Mouse (Mus musculus) induced T-regulatory cell, adult 2 months (primary cell): ENCODE results near the gene Gpr68.
A peak's percentile ranks its signal among the peaks of the same experiment; 100 is the strongest.

Experiments
- DNase-seq: peaks from one replicate; pipeline ENCODE4 v3.0.0-alpha.2; 2012; ENCODE audit warnings: low read depth

The Gpr68 gene

DNA sequence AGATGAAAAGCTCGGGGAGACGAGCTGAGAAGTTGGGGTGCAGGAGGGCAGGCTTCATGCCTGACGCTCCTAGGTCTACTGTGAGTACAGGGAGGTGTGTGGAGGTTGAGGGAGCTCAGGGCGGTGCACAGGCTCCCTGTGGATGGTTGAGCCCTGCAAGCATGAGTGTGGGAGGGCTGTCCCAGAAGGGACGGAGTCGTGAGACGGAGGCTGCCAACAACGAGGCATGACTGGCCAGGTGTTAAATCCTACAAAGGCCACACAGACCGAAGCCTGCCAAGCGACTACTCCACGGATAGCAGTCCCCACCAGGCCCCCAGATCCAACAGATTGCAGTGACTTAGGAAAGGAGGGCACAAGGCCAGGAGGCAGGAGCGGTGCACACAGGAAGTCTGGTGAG, 2.7 kb upstream of the Gpr68 start:
- no peak for DNase-seq

DNA sequence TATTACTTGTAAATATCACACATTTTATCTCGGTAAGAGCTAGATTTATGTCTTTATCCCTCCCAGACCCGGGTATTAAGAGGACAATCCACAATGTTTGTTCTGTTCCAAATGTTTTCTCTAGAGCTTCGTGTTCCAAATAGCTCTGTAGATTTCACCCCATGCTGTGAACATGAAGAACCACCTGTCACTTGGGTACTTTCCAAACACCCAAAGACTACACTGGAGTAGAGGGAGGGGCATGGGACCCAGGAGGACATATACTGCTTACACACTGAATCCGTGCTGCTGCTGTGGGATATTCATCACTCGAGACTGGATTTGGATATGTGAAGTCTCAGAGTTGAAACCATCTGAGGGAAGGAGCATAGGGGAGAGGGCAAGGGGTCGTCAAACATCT, 1.8 kb upstream of the Gpr68 start:
- DNase-seq: peak; percentile 36

DNA sequence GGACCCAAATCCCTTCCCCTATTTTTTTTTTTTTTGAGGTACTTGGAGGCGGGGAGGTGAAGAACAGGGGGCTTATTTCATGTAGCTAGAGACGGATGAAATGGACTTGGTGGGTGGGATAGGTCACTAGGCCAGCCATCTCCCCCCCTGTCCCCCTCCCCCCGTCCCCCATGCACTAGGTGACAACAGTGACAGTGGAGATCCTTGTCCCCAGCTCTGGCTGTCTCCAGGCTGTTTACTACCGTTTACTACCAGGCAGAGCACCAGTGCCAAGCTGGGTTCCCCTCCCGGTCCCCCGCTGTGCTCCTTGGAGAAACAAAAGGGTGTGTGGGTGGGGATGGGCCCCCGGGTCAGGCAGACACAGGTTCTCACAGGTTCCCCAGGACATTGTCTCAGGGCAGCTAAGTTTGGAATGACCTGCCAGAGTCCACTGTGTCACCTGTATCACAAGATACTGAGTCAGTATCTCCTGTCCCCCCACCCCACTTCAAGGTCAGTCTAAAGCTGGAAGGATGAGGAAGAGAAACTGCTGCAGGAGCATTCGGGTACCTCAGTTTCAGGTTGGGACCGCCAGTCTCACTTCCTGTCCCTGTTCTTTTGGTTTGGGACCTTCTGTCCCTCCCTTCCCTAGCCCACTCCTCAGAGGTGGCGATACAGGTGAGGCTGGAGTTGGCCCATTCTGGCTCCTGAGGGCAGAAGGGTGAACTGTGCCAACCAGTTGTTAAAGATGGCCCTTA, 468 bp upstream of the Gpr68 start:
- peak; percentile 48 for DNase-seq

DNA sequence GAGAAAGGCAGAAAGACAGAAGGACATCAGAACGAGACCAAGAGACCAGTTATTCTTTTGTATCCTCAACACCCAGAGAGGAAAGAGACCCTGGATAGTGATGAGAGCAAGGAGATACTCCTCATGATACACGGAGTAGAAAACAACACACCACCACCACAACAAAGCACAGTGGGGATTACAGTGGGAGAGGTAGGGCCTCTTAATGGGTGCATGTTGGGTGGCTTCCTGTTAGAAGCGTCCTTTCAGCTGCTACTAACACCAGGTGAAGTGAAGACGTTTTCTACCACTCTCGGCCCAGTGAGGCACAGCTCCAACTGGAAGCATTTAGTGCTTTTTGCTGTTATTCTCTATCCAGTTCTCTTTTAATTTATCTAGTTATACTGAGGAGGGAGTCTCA, 1.1 kb downstream of the Gpr68 start:
- peak; percentile 65 for DNase-seq

DNA sequence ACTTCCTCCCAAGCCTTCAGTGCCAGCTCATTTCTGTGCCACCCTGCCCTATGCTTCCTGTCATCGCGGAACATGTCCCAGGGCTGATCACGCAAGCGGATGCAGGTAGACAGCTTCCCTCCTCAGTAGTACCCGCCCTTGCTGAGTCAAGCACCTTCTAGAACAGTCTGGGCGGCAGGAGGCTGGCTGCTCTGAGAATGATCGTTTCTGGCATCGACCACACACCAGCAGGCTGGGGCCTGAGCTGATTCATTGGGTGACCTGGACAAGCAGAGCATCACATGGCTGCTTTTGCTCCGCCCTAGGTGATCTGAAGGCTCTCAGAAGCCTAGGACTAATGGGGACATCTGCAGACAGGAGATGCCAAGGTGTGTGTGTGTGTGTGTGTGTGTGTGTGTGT, 4.2 kb downstream of the Gpr68 start:
- DNase-seq: peak; percentile 96

DNA sequence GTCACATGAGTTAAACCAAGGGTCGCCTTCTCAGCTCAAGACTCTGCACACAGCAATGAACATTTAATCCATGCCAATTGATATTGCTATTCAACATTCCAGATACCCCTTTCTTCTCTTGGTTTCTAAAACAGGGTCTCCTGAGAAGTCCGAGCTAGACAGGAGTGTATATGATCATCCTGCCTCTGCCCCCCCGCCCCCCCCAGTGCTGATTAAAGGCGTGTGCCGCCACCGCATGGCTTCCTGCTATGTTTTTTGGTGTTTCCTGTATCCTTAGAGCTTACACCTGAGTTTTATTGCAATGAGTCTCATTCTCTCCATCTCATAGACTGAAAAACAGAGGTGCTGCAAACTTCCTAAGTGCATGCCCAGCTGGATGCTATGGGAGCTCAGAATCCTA, 6.6 kb downstream of the Gpr68 start:
- peak; percentile 75 for DNase-seq

DNA sequence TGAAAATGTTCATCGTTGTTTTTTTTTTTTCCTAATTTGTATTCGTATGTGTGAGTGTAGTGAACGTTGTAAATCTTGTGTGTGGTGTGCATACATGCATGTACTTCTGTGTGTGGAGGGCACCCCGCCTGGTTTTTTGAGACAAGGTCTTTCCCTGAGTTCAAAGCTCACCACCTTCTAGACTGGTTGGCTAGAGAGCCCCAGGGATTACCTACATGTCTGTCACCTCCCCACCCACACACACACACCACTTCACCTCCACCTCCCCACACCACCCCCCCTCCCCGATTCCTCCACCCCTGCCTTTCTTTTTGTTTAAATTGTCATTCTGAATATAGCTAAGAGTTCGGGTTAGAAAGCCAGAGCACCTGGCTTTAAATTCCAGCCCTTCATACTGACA, 7.1 kb downstream of the Gpr68 start:
- DNase-seq: peak; percentile 74

DNA sequence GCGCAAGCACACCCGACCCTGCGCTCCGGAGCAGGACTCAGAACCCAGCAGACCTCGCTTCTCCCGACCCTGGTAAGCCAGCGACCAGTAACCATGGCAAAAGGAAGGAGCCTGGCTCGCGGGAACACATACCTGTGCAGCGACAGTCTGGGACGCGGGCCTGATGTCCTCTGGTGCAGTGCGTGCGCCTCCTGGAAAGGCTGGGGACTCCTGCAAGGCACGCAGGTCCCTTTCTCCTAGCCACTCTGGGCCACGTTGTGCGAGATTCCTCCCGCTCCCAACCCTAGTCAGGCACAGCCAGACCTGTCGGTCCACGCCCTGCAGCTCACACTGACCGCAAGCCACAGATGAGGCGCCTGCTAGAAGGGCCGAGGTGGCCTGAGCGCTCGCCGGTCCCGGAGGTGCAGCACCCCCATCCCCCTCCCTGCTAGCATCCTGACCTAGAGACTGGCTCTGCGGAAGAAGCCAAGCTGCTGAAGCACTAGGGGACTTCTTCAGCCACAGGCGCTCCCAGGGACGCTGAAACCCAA, 8.8 kb downstream of the Gpr68 start:
- peak; percentile 78 for DNase-seq

DNA sequence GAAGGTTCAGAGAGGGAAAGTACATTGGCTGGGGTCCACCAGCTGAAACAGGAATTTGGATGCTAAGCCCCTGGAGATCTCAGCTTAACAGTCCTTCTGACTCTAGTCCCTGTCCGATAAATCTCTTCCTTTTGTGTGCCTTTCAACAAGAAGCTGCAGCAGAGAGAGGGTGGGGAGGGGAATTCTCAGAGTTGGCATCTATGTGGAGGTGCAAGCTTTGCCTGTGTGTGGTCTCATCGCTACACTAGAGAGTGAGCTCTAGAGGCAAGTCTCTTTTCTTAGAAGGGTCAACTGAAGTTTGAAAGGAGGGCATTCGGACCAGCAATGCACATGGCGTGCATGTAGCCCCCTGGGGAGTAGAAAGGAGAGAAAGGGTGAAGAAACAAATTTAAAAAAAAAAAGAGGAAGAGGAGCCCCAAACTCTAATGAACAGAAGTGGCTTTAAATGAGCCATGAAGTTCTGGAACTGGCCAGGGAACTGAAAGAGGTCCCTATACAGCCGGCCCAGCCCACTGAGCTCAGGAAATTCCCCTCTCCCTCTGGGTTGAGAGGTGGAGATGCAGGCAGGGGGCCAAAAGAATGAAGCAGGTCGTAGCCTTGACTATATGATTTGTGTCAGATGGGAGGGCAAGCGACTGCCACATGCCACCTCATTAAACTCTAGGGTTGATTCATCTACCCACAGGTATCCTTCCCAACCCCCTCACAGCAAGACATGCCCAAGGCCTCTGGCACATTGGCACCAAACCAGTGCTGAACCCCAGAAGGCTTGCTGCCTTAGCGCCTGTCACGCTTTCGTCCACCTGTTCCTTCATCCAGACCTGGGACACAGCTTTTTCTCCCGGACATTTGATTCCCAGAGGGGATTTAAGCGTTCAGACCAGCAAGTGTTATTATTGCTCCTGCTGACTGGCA, 10.0 kb downstream of the Gpr68 start:
- peak; percentile 71 for DNase-seq

DNA sequence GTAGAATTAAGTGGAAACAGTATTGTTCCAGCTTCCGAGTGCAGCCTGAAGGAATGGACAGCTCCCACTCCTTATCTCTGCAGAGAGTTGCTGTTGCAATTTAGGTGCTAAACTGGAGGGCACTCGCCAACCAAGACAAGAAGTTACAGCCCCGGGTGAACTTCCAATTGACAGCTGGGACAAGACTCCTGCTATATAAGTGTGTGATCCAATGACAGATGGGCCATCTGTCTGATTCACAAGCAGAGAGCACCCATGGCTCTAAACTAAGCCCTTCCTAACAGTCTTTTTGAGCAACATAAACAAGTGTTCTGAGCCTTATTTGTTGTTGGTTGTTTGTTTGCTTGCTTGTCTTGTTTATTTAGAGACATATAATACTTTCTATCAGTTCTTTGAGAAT, 11.3 kb downstream of the Gpr68 start:
- DNase-seq: peak; percentile 27

DNA sequence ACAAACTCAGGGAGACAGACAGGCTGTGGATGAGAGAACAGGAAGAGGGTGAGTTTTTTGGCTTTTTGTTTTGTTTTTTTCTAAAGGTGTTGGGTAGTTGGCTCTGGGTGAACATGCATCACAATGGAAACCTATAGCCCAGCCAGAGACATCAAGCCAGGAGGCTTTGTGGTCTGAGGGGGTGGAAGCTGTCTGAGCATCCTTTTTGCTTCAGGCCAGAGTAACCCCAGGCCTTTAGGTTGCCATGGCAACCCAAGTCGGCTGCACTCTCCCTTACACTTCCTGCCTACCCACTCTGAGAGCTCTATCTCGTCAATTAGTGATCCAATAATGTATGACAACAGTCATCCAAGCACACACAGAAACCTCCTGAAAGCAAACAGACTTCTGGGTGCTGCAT, 12.5 kb downstream of the Gpr68 start:
- DNase-seq: peak; percentile 93

DNA sequence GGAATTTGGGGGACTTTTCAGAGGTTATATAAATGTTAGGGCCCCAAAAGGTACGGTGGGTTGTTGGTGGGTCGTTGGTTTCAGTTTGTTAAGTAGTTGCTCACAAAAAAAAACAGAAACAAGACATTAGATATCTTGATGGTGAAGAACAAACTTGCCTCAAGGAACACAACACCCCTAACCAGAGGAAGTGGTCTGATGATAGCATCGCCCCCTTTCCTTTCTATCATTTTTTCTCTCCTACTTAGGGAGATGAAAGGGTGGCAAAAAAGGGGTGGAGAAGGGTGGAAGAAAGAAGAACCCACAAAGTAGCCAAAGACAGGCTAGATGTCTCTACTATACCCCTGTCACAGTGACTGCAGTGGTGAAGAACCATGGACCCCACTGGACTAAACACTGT, 17.4 kb downstream of the Gpr68 start:
- DNase-seq: peak; percentile 83

DNA sequence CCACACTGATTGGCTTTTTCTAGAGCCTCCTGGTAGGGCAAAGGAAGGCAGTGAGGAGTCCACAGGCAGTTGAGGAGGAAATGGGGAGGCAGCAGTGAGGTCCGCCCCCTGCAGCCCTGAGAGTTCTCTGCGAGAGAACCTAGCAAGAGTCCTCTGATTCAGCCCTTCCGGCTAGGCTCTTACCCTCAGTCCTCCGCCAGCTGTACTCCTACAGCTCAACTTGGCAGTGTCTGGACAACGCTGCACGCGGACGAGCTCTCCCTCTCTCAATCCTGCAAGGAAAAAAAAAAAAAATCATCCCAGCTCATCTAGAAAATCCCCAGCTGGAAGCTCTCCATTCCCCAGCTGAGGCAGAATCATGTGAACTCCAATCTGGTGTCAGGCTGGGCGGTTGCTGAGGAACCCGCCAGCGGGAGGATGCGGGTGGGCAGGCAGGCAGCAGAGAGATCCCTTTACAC, 20.2 kb downstream of the Gpr68 start:
- peak; percentile 84 for DNase-seq

DNA sequence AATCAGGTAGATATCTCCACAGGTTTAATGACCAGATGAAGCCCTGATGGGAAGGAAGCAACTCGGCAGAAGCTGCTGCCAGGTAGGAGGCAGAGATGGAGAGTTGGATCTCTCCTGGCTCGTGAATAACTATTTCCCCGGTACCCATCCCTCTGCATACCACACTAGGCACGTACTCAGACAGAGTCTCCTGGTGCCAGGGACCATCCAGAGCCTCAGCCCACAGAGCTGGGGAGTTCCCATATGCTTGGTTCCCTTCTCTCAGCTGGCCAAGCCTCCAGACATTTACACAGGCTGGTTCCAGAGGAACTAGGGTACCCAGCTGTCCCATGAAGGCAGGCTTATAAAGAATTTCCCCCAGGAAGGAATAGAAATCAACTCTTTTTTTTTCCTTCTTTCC, 21.1 kb downstream of the Gpr68 start:
- no peak for DNase-seq

DNA sequence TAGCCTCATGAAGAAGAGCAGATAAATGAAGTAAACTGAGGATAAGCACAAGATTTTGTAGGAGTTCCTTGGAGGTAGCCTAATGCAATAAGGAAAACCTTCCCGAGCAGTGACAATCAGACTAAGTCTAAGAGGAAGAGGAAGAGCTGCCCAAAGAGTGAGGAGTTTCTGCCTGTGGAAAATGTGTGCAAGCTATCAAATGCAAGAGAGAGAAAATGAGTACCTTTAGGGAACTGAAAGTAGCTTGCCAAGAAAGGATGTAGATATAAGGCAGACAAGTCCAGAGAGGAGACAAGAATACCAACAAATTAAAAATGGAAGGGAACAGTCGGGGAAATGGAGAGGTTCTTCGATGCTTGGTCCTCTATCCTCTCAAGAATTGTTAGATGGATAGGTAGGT, 22.4 kb downstream of the Gpr68 start:
- peak; percentile 35 for DNase-seq

DNA sequence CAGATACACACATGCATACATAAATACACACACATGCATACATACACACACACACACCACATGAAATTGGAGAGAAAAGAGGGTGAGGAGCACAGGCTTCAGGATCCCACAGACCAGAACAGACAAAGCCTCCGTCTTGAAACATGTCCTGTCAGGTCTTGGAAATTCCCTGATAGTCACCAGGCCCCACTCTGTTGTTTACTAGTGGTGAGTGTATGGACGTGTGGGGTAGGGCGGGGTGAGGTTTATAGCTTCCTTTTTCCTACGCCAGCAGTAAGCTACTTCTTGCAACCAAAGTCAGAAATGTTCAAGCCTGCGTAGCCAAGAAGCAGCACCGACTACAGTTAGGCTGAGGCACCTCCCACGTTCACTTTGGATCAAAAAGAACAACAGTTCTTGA, 24.8 kb downstream of the Gpr68 start:
- DNase-seq: peak; percentile 89

DNA sequence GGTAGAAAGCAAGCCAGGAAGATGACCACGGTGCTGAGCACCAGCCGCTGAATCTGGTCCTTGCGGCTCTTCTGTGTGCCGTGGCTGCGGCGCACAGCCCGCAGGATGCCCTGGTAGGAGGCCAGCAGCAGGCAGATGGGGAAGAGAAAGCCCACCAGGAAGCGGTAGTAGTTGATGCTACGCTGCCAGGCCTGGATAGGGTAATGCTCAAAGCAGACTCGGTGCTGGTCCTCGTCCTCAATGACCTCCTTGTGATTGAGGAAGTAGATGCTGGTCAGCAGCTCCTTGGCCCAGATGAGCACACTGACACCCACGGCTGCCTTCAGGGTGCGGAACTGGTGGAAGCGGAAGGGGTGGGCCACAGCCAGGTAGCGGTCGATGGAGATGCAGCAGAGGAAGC, 29.4 kb downstream of the Gpr68 start:
- DNase-seq: no peak

DNA sequence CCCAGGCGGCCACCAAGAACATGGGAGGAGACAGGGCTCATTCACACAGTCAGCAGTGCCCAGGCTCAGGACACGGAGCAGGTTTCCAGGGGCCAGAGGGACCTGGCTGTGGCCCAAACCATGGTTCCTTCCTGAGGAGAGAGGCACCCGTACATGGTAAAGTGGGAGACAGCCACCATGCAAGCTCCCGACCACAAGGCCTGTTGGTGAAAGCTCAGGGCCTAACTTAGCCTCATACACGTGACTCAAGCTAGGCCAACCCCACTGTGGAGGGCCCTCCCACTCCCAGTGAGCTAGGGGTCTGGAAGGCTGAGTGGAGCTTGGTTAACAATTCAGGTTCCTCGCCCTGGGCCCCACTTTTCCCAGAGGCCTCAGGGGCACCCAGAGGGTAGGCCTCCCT, 30.1 kb downstream of the Gpr68 start:
- no peak for DNase-seq

DNA sequence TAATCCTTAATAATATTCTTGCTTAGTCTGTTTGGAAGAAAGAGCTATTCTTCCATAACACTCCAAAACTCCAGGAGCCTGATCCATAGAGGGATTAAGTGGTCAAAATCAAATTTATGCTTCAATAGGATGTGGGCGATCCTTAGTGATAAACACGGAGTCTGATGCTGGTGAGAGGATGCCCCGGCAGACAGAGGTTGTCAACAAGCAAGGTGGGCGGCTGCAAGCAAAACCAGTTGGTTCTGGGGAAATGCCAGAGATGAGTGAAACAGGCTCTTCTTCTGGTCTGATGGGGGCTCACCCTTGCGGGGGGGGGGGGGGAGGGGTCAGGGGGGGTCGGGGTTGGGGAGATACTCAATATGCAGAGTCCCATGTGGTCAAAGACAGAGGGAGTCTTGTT, 32.0 kb downstream of the Gpr68 start:
- peak; percentile 59 for DNase-seq

DNA sequence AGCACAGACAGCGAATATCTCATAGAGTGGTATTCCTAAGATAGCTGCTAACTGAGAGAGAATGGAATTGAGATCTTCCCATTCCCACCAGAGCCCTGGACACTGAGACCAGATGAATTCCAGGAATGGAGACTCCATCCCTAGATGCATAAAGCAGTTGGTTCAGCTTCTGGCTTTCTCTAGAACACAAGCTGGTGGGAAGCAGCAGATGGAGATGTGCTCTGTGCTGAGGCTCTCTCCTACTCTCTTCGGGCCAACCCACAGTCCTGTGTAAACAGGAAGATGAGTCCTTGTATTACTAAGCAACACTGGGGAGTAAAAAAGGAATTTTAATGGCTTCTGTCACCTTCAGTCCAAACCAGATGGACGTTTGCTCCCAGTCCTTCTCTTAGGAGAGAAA, 32.4 kb downstream of the Gpr68 start:
- DNase-seq: no peak

DNA sequence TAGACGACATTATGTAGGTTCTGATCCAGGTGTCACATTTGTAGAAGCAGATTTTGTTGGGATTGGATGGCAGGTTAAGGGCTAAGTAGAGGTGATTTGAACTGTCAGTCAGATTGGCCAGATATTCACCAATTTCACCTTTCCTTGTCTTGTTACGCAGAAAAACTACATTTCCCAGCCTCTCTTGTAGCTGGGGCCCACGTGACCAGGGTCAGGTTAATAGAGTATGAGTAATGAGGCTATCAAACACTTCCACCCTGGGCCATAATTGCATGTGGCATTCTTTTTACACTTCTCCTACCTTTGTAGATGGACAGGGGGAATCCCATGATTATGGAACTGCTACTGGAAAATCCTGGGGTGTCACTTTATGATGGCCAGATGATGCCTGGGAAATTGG, 34.4 kb downstream of the Gpr68 start:
- DNase-seq: no peak

DNA sequence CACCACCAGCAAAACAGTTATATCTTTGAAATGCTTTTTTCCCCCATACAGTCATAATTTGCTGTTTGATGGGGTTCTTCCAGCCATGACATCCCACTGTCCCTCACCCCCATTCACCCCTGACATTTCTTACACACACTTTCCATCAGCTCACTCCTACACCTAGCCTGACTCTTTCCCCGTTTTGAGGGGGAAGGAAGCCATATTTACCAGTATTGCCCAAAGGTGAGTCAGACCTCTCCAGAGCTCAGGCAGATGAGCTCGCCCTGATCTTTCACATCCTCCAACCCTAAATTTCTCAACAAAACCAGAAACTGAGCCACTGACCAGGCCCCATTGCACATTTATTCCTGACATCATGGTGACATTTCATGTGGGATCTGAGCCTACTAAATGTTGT, 36.2 kb downstream of the Gpr68 start:
- peak; percentile 50 for DNase-seq

DNA sequence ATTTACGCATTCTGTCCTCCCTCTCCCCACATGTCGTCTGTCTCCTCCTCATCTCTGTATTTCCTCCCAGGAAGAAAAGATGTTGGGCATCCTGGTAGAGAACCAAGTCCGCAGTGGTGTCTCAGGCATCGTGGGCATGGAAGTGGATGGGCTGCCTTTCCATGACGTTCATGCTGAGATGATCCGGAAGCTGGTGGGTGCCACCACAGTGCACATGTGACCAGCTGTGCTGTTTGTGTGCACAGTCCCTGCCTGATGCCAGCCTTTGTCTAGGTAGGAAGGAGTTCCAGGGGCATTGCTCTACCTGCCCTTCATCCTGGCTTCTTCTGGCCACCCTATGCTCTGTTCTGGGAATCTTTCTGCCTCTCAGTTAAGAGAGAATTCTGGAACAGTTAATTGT, 36.8 kb downstream of the Gpr68 start:
- no peak for DNase-seq
